Mouse (Mus musculus) spleen, adult 2 months (tissue): ENCODE results near the gene Selenon.

Experiments
- CTCF ChIP-seq: fragments of 200-500 bp; IDR thresholded peaks from 2 replicates; pipeline ENCODE4 v1.5.1; 2011; ENCODE audit warnings: mild to moderate bottlenecking, inconsistent platforms; ENCODE audit not compliant: insufficient read depth, insufficient read length, insufficient replicate concordance; ENCODE audit errors: extremely low read depth
- POLR2A ChIP-seq: fragments of 200-500 bp; IDR thresholded peaks from 2 replicates; pipeline ENCODE4 v1.6.1; 2011; ENCODE audit warnings: low read depth, low read length, inconsistent platforms

DNA sequence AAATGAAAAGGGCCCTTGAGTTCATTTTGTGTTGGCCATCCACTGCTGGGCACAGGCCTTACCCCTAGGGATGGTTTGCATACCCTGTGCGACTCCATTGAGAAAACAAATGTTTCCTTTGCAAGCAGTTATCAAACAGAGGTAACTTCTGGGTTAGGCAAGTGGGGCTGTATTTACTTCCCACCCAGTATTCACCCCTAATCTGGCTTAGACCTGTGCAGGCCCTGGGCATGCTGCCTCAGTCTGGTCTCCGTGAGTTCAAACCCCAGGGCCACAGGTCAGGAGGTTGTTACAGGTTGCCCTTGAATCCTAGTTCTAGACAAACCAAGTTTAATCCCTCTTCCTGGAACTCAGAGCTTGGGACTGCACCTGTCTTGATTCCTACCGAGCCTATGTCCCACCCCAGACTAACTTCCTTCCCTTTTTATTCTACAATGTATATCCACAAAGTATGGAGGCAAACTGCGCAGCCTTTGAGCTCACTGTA is 46.6 kb downstream of the Selenon start:
- TF ChIP-seq POLR2A = no peak
- TF ChIP-seq CTCF = no peak
